Mouse (Mus musculus) forebrain, postnatal 0 days (tissue): Measurements from ENCODE around the gene Tmem269. TPM values are rescaled to one million over a fixed set of nuclear protein-coding genes. Genes with fewer than 3 reads are reported as not detected.
A peak's percentile ranks its signal among the peaks of the same experiment; 100 is the strongest.

ENCODE experiments used
- ATAC-seq: fragments of 200-750 bp; cut with Nextera tagmentation; 2 replicates; pipeline ENCODE4 v1.8.0; 2017; ENCODE audit warnings: mild to moderate bottlenecking, moderate library complexity
- DNase-seq: peaks from one replicate; pipeline ENCODE4 v3.0.0-alpha.2; 2015
- H3K27ac ChIP-seq: fragments of 300-500 bp; sonication (generic); 2 replicates; pipeline ENCODE4 v1.5.1; 2014; ENCODE audit warnings: low read depth, mild to moderate bottlenecking, antibody characterized with exemption, low read length, moderate library complexity, mixed read lengths
- H3K27me3 ChIP-seq: fragments of 300-500 bp; sonication (generic); 2 replicates; pipeline ENCODE4 v1.6.1; 2014; ENCODE audit warnings: mild to moderate bottlenecking, low read length, mixed read lengths; ENCODE audit not compliant: insufficient read depth
- H3K36me3 ChIP-seq: fragments of 300-500 bp; sonication (generic); 2 replicates; pipeline ENCODE4 v1.6.1; 2014; ENCODE audit warnings: mild to moderate bottlenecking, moderate library complexity; ENCODE audit not compliant: insufficient read depth
- H3K4me1 ChIP-seq: fragments of 300-500 bp; sonication (generic); 2 replicates; pipeline ENCODE4 v1.6.1; 2014; ENCODE audit warnings: antibody characterized with exemption; ENCODE audit not compliant: insufficient read depth
- H3K4me2 ChIP-seq: fragments of 300-500 bp; sonication (generic); 2 replicates; pipeline ENCODE4 v1.6.1; 2014; ENCODE audit warnings: low read depth, mild to moderate bottlenecking, moderate library complexity
- H3K4me3 ChIP-seq: fragments of 300-500 bp; sonication (generic); 2 replicates; pipeline ENCODE4 v1.5.1; 2014; ENCODE audit warnings: low read depth, low read length, mixed read lengths
- H3K9ac ChIP-seq: fragments of 300-500 bp; sonication (generic); 2 replicates; pipeline ENCODE4 v1.6.1; 2014; ENCODE audit warnings: mild to moderate bottlenecking
- H3K9me3 ChIP-seq: fragments of 300-500 bp; sonication (generic); 2 replicates; pipeline ENCODE4 v1.6.1; 2016; ENCODE audit warnings: low read length
- CTCF ChIP-seq: sonication (generic); IDR thresholded peaks from 2 replicates; pipeline ENCODE4 v1.5.1; 2016; ENCODE audit warnings: antibody characterized with exemption, control low read depth, low read depth
- WGBS: fragments of 180-500 bp; shearing (Covaris S2); extraction: QIAGEN DNeasy Blood & Tissue Kit; methylation state at CpG from one replicate; pipeline ENCODE4 v1.1.7; 2014; 5-methylcytosine and 5-hydroxymethylcytosine counted together
- polyA plus RNA-seq: library from polyadenylated mRNA; unstranded; fragments of >200 nt; fragmentation: Nextera tagmentation; extraction: Ambion mirVana; gene quantifications from 2 replicates; pipeline ENCODE4 v1.2.1, GENCODE M21; 2015
- total RNA-seq: library from RNA; depleted of rRNA; stranded (reverse); fragments of >200 nt; gene quantifications from 2 replicates; pipeline ENCODE4 v1.2.3, GENCODE M21; 2014

Gene Tmem269
- total and polyA plus RNA-seq, 2 experiments from 2014 or later, result 0.62 TPM; not detected in 1

DNA sequence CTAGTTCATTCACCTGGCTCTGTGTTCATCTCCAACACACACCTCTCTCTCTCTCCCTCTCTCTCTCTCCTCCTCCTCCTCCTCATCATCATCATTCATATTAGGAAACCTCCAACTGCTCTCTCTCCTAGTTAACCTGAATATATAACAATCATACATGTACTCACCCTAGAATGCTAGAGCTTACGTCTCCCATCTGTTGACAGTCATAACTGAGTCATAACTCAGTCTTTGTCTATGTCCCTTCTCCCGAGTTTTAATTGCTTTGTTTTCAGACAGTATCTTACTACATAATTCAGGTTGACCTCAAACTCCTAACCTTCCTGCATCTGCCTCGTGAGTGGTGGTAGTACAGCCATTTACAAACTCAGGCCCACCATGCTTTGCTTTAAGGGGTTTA is 26.7 kb downstream of the Tmem269 start:
- WGBS, result 72% methylated on average over 3 of the region's 3 CpGs
- ATAC-seq (no peak), DNase-seq (no peak)
- H3K36me3 ChIP-seq, result no peaks in the 10 kb centered on the region
- no peak for TF ChIP-seq CTCF
- H3K9me3 ChIP-seq, result no peaks in the 10 kb centered on the region
- no peak overlapping the region for H3K9ac ChIP-seq
- H3K4me2 ChIP-seq, result no peak overlapping the region
- no peak overlapping the region for H3K27ac ChIP-seq
- no peaks in the 10 kb centered on the region for H3K4me1 ChIP-seq
- no peak overlapping the region for H3K4me3 ChIP-seq
- no peaks in the 10 kb centered on the region for H3K27me3 ChIP-seq

DNA sequence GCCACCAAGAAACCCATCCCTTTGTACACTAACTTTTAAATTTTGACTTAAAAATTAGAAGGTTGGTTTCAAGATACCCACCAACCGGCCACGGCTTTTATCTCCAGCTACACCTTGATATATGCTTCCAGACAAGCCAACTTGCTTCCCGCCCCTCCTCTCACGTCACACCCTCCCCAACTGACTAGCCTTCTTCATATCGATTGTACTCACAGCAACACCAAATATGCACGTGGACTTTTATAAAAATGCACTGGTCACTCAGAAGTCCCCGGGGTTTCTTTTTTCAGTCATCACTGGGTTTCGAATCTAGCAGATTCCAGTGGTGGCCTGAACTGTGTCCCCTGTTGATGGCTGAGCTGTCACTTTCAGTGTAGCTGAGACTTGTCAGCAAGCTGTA is 27.4 kb downstream of the Tmem269 start:
- Histone ChIP-seq H3K9ac (no peak overlapping the region), H3K4me1 (no peaks in the 10 kb centered on the region), H3K36me3 (no peaks in the 10 kb centered on the region), H3K27ac (no peak overlapping the region), H3K27me3 (no peaks in the 10 kb centered on the region), H3K9me3 (no peaks in the 10 kb centered on the region), H3K4me2 (no peak overlapping the region), H3K4me3 (no peak overlapping the region)
- WGBS, result 86% methylated on average over 8 of the region's 8 CpGs
- DNase-seq, result no peak
- TF ChIP-seq CTCF, result no peak
- no peak for ATAC-seq

DNA sequence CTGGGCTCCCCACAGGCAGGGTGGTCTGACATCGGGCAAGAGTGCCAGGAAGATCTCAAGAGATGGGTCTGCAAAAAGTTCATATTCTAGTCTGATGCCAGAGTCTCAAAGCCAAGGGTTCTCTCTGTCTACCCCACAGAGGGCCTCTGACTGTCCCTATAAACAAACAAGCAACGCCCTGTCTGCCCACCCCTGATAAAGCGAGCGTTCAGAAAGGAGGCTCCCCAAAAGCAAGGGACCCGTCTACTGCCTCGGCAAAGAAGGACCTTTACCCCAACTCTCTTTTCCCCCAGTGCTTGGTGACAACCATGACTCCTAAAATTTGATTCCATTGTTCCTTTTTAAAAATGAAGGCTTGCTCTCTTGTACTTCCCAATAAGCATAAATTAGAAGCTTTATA is 28.2 kb downstream of the Tmem269 start, which contains the start of gene Ermap:
Gene Ermap, minus strand, starts transcription at position 148 of the 400 bp plus-strand sequence.
- Histone ChIP-seq H3K9me3 (no peaks in the 10 kb centered on the region), H3K4me3 (no peak within 1 kb of the TSS), H3K4me1 (no peaks in the 10 kb centered on the region), H3K27me3 (no peaks in the 10 kb centered on the region), H3K4me2 (no peak within 1 kb of the TSS), H3K9ac (no peak within 1 kb of the TSS), H3K36me3 (no peaks in the 10 kb centered on the region), H3K27ac (no peak within 1 kb of the TSS)
- no peak for ATAC-seq
- WGBS, result 75% methylated on average over 6 of the region's 6 CpGs
- no peak for DNase-seq
- no peak for TF ChIP-seq CTCF

DNA sequence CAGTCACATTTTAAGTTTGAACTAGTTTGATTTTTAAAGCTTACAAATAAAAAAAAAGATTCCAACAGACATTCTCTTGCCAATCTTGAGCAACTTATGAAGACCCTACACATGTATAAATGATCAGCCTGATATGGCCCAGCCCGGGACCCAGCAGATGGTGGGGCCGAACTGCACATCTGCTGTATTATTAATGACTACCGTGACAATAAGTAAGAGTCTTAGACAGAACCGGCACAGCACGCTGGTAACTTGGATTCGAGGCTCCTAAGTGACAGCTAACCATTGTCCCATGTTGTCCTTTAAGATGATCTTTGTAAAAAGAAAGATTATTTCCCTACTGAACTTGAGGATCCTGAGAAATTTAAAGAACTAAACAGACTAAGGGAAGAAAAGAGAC is 28.6 kb downstream of the Tmem269 start:
- H3K4me1 ChIP-seq, result no peaks in the 10 kb centered on the region
- no peak overlapping the region for H3K9ac ChIP-seq
- H3K4me3 ChIP-seq, result no peak overlapping the region
- TF ChIP-seq CTCF, result no peak
- H3K9me3 ChIP-seq, result no peaks in the 10 kb centered on the region
- DNase-seq (no peak), ATAC-seq (no peak)
- H3K27me3 ChIP-seq, result no peaks in the 10 kb centered on the region
- no peak overlapping the region for H3K27ac ChIP-seq
- no peaks in the 10 kb centered on the region for H3K36me3 ChIP-seq
- H3K4me2 ChIP-seq, result no peak overlapping the region
- 65% methylated on average over 6 of the region's 6 CpGs for WGBS

DNA sequence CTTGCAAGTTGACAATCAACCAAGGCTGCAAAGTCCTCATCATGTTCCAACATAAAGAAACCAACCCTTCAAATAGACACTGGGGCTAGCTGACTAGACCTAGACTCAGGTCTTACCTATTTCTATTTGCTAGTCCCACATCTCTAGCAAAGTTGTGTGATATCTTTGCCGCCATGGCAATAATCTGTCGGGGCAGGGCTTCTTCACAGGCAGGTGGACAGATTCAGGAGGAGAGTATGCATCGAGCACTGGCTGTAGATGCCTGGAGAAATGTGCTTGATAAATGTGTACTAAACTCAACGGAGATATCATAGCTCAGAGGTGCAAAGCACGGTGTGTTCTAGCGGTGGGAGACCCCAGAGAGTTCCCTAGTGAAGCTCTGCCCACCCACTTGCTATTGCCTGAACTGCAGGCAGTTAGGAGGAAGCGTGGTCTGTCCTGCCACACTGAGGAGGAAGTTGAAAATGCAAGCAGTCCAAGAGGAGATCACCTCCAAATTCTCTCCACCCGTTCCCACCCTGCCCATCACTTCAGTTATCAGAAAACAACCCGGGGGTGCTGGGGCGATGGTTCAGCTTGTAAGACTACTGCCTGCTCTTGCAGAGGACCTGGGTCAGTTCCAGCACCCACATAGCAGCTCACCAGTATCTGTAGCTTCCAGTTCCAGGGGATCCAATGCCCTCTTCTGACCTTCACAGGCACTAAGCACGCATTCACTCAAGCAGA is 29.8 kb downstream of the Tmem269 start:
- Histone ChIP-seq H3K27ac (no peak overlapping the region), H3K4me1 (no peaks in the 10 kb centered on the region), H3K27me3 (no peaks in the 10 kb centered on the region), H3K4me3 (no peak overlapping the region), H3K9me3 (no peaks in the 10 kb centered on the region), H3K9ac (no peak overlapping the region), H3K36me3 (no peaks in the 10 kb centered on the region), H3K4me2 (no peak overlapping the region)
- TF ChIP-seq CTCF, result peak; percentile 54
- DNase-seq, result no peak
- WGBS, result 60% methylated on average over 11 of the region's 11 CpGs
- ATAC-seq, result peak; percentile 36; the same call in 1 of the 2 replicates

DNA sequence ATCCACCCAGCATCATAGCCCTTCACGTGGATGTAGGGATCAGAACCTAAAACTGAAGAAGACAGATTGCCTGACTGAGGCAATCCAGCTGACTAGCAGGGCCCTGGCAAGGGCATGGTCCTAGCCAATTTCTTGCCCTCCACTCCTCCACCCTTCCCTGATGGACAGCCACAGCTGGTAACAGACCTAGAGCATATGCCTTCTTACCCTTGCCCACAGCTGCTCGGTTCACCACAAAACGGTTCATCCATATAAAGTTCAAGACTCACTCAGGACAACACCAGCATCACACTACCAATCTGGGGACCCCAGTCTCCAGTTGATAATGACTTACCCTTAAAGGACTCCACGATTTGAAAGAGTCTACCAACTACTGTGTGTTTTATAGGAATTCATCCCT is 32.2 kb downstream of the Tmem269 start:
- Histone ChIP-seq H3K4me1 (no peaks in the 10 kb centered on the region), H3K36me3 (no peaks in the 10 kb centered on the region), H3K27me3 (no peaks in the 10 kb centered on the region), H3K9ac (no peak overlapping the region), H3K4me3 (no peak overlapping the region), H3K4me2 (no peak overlapping the region), H3K27ac (no peak overlapping the region), H3K9me3 (no peaks in the 10 kb centered on the region)
- DNase-seq, result no peak
- TF ChIP-seq CTCF, result no peak
- ATAC-seq, result no peak
- 84% methylated on average over 4 of the region's 4 CpGs for WGBS

DNA sequence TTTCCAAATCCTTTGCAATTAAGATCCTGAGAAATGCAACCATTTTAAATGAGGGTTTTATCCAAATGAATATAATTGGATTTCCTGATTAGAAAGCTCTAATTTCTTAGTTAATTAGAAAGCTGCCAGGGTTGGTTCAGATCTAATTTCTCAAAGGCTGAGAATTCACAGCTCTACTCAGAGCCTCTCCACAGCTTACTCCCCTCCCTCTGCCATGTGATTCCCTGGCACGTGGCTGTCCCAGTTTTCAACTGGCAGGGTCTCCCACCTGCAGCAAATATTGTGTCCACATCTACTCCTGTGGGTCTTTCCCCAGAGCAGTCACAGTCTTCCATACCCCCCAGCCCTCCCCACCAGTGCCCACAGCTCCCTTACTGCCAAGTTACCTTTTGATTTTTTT is 34.5 kb downstream of the Tmem269 start:
- 15% methylated on average over 1 of the region's 1 CpGs for WGBS
- Histone ChIP-seq H3K4me1 (no peaks in the 10 kb centered on the region), H3K4me3 (no peak overlapping the region), H3K27ac (no peak overlapping the region), H3K27me3 (no peaks in the 10 kb centered on the region), H3K4me2 (no peak overlapping the region), H3K36me3 (no peaks in the 10 kb centered on the region), H3K9ac (no peak overlapping the region), H3K9me3 (no peaks in the 10 kb centered on the region)
- TF ChIP-seq CTCF, result no peak
- no peak for DNase-seq
- no peak for ATAC-seq
